Mouse (Mus musculus) spleen, adult 12 weeks (tissue): ENCODE data around the gene Wnt2b.

Experiments used
- DNase-seq: peaks from one replicate; pipeline ENCODE4 v3.0.0; 2022; ENCODE audit warnings: low spot score

The Wnt2b gene

GRCm38 (mm10) chr3:104961066-104962059 lies at the start of gene Wnt2b:
TSS of gene Wnt2b (minus strand) at chr3:104961921.
- DNase-seq = no peak

DNA sequence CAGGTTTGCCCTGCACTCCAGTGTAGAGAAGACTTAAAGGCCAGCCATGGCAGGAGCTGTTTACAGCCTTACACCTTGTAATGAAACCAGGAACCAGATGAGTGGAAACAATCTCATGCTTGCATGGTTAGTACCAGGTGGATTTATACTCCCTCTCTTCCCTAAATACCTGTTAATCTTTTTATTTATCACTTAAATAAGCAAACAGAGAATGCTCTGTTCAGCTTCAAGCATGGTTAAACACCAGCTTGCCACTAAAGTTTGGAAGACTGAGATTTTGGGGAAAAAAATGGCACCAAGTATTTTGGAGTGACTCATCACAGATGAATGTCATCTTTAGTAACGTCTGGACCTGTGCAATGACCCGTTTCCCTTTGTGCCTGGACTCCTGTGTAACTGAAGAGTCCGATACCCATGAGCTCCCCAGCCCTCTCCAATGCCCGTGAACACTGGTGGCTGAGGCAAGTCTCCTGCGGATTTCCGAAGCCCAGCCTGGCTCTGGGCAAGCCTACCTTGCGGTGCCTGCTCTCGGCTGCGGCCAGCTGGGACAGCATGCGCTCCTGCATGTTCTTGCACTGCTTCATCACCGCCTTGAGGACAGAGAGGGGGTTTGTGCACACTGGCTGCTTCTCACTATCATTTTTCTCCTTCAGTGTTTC lies 49.1 kb upstream of the Wnt2b start:
- no peak for DNase-seq

DNA sequence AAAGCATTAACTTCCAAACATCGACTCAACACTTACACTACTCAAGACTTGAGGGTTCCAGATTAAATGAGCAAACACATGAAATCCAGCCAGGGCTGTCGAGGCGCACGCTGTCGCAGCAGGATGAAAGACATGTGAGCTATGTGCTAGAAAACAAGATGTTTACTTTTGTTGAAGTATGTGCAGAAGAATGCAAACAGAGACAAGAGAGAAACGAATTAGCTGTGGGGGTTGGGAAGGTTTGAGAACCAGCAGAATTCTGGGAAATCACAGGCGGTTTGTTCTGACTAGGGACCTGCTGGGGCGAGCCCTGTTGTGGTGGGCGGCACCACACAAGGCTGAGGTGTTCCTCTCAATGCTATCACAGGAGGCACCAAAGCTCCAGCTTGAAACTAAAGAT lies 46.3 kb upstream of the Wnt2b start:
- DNase-seq = no peak

- no peak for DNase-seq
Measured at GRCm38 (mm10) chr3:105006101-105006500, 44.4 kb upstream of the Wnt2b start.

DNA sequence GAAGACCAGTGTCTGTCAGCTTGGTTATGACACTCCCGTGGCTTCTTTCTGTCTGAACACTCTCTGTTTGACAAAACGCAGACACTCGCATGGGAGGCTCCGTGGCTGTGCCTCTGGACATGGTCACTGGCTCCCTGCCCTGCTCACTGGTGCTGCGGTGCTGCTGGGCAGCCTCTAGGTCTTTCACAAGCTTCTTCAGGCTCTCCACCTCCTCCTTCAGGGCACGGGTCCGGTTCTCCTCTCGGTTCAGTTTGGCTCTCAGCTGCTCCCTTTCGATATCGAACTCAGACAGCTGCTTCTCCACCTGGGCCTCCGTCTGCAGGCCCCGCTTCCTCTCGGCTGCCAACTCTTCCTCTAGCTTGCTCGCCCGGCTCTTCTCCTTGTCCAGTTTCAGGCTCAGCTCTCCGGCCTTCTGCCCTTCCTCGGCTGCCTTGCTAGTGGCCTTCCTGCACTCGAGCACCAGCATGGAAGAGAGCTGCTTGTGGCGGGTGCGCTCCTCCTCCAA lies 43.9 kb upstream of the Wnt2b start:
- DNase-seq = no peak

GRCm38 (mm10) chr3:105005011-105005410 lies 43.3 kb upstream of the Wnt2b start:
- DNase-seq = no peak

DNA sequence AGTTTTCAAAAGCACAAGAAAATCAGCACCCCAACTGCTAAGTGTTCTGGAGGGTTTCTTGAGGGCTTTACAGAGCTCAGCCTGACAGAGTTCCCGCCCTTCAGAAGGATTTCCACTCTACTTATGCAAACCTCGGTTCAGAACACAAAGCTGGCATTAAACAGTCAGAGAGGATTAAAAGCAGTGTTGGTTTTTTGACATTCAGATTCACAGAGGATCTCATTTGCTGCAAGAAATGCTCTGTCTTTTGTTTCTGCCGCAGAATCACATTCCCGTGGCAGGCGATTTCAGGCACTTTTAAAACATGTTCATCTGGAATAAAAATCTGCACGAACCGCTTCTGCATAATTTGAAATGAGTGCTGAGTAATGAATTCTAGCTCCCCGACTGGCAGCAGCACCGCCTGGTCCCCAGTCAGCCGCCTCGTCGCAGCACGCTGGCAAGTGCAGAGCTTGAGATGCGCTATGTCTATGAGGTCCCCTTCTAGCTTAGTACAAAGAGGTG lies 42.3 kb upstream of the Wnt2b start:
- no peak for DNase-seq

DNA sequence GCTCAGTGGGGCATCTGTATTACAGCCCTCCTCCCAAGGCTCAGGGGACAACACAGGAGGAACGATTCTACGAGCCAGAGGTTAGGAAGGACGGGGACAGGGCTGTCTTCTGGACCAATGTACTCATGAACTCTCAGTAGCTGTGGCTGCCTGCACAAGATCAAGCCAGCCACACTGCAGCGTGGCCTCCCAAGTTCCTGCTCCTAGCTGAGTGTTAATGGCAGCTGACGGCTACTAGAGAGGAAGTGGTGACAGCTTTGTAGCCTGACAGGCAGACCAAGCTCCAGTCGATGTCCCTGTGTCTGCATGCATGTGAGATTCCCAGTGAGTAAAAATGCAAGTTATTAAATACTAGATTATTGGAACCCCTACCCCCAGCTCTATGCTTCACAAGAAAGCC lies 39.7 kb upstream of the Wnt2b start:
- DNase-seq = no peak

DNA sequence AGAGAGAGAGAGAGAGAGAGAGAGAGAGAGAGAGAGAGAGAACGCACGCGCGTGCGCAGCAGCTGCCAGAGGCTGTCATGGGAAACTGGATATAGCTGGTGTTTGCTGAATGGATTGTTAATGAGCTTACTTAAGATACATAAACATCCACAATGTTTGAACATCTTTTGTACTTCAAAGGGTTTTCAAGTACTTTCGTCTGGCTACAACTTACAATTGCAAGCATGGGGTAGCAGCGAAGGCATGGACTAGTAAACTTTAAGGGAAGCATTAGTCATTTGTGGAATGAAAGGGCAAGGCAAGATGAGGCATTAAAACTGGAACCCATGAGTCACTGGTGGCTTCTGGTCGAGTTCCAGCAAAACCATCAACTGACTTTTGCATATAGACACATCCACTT lies 38.8 kb upstream of the Wnt2b start:
- no peak for DNase-seq

DNA sequence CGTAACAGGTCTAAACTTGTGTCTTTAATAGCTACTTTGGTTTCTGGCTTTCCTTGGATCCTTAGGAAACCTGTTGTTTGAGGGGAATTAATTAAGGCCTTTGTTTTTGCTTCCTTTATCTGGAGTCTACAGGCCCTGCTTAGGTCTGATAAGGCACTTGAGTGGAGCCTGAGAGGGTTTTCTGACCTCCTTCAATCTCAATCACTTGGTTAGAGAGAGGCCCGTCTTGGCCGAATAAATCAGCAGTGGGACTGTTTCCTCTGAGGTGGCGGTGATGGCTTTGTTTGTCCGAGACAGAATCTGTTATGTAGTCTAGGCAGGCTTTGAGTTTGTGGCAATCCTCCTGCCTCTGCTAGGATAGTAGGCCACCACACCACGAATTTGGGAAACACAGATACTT lies 35.8 kb upstream of the Wnt2b start:
- DNase-seq = no peak

DNA sequence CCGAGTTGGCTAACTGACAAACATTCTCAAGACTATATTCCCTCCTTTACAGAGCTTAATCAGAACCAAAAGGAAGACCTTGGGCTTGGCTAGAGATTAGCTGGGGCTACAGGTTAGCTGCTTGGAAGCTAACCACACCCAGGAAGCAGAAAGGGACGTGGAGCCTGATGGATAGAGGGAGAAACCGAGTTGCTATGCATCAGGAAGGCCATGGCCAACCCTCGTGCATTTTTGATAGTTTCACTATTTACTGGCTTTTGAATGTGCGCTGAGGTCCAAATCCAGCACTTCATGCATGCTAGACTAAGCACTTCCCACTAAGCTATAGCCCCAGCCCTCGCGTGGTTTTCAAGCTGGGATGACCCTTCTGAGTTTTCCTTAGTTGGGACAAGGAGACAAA lies 34.0 kb upstream of the Wnt2b start:
- no peak for DNase-seq

DNA sequence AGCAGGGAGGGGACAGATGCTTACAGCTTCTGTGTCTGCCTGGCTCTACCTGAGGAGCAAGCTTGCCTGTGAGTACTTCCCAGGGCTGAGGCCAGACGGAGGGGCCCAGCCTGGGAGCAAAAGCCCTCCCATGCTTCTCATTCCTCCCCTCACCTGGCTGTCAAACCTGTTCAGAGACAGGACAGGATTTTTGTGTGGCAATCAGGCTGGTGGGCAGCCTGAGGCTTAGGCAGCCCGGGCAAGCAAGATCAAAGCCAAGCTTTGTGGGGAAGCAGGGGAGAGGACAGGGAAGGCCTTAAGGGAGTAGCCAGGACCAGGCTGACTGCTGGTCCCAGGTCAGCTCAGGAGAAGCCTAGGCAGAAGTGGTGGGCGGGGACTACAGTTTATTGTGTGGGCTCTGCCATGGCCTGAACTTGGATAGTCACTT lies 32.7 kb upstream of the Wnt2b start:
- no peak for DNase-seq

GRCm38 (mm10) chr3:104993800-104994199 lies 32.1 kb upstream of the Wnt2b start:
- DNase-seq = no peak

DNA sequence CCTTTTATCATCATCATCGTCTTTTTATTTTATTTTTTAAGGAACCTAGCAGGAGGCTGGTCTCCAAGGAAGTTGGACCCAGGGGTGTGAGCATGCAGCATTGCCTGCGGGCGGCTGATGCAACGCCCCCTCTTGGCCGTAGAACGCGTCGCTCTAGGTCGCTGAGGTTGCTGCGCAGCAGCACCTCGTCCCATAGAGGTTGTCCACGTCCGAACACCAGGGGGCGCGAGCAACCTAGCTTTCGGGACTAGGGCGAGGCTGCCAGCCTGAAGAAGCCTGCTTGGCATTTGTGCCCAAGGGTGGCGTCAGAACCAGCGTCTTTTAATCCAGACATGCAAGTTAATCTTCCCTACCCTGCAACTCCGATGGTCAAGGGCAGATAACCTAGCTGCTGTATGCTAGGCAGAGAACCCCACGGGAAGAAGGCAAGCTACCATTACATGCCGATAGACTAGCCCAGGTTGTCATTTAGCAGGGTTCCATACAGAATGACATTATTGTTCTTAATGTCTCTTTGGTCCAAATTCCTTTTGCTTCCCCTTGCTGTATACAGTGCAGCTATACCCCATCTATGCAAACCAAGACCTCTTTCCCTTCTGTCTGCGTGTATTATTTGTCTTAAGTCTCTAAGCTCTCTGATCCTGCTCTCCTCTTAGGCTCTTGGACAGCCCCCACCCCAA lies 31.1 kb upstream of the Wnt2b start:
- DNase-seq = peak; percentile 54

DNA sequence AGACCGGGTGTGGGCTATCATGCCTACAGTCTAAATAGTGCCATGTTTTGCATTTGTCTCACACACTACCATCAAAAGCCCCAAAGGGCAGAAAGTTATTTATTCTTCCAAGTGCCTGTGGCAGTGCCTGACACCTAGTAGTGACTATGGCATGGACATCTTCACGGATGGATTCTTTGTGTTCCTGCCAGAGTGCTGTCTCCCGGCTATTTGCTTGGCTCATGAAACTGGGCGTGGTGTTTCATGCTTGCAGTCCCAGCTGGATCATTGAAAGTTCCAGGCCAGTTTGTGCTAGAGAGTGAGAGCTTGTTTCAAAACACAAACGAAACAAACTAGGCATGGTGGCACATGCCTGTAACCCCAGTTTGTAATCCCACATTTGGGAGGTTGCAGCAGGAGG lies 30.0 kb upstream of the Wnt2b start:
- DNase-seq = no peak

GRCm38 (mm10) chr3:104987884-104988283 lies 26.2 kb upstream of the Wnt2b start:
- DNase-seq = no peak

- DNase-seq = no peak
Measured at GRCm38 (mm10) chr3:104979735-104980134, 18.0 kb upstream of the Wnt2b start.

GRCm38 (mm10) chr3:104967548-104968300 lies 6.0 kb upstream of the Wnt2b start:
- peak; percentile 42 for DNase-seq

DNA sequence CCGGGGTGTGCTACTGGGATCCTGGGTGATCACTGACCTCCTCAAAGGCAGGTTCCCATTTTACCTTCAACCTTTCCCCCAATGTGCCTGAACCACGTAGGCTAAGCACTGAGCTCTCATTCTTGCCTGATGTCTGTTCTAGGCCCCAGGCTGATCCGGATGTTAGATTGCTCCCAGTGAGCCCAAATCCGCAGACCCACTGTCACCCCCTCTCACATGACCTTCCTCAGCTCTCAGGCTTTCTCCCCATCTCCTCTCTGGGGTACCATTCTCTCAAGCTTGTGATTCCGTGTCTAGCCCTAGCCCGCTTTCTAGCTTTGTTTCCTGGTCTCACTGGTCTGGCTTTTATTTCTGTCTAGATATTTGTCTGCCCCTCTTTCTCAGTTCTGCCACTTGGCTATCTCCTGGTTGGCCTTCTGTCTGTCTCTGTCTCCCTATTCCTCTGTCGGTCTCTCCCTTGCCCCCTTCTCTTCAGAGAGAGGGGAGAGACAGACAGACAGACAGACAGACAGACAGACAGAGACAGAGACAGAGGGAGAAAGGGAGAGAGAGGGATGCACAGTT lies 4.4 kb upstream of the Wnt2b start:
- no peak for DNase-seq

DNA sequence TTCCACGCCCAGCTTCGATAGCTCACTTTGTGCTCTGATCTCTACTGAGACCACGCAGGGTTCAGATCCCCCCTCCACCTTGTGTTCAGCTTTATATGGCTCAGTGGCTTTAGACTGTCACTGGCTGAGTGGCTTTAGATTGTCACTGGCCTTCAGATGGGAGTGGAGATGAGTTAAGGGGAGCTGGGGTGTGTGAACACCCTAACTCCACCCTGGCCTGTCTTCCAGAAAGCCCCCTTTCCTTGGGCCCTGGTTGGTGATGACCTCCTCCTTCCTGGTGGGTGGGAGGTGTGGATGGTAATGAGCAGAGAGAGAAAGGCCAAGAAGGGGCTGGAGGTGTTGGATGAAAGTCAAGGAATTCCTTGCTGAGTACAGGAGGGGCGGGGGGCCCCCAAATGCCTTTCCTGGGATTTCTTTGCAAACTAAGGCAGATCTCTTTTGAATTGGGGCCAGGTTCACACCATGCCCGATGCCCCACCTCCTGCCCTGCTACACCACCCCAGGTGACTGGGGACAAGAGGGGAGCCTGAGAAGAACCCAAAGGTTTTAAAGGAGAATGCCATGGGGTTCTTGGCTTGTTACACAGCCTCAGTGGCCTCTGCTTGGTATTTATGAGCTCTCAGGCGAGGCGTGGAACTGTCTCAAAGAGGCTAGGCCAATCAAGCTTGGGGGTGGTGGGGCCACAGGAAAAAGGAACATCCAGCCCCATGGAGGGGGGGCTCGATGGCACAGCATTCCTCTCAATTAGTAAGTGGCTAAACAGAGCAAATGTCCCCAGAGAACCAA lies 3.5 kb upstream of the Wnt2b start:
- no peak for DNase-seq
